Mouse (Mus musculus) lung, adult 18-20 months (tissue): ENCODE results near the gene Banf2.

Experiments
- DNase-seq, 2 experiments: peaks; one replicate each; pipeline ENCODE4 v3.0.0; 2022; ENCODE audit warnings: mixed read lengths in 2 of 2

Banf2 gene

DNA sequence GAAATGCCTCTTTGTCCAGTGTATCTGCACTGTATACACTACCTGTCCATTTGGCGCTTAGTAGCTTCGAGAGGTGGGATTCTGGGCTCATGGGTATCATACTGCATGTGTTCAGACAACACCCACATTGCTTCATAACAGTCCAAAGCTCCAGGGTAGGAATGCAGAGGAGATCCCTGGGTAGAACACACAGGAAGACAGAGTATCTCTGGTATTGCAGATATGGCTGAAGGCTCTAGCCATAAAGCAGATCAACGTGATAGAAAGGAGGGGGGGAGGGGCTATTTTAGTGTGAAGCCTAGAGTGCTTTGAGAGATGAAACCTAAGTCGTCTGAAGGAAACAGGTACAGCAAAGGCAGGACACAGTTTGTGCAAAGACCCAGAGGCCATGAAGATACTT lies 6.4 kb upstream of the Banf2 start:
- no peak for DNase-seq

GRCm38 (mm10) chr2:144030791-144031190 lies 2.1 kb upstream of the Banf2 start:
- no peak for DNase-seq

DNA sequence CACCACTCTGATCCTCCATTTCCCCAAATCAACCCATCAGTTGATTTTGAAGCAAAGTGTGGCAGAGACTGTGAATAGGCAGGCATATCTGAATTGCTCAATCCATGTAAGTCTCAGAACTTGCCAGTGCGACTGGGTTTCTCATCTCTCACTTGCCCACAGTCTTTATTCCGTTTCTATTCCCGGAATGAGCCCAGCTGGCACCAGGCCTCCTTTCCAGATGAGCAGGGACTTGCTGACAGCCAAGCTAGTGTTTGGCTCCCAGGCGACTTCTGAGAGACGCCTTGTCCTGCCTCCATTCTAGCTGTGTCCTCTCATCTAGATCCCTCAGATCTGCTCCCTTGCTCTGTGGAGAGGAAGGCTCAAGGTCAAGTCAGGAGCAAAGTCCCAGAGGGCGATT lies 11.9 kb downstream of the Banf2 start:
- DNase-seq, result peak in 1 of 2 experiments; percentile 6

GRCm38 (mm10) chr2:144045756-144046560 lies 13.1 kb downstream of the Banf2 start:
- DNase-seq, result no peak

DNA sequence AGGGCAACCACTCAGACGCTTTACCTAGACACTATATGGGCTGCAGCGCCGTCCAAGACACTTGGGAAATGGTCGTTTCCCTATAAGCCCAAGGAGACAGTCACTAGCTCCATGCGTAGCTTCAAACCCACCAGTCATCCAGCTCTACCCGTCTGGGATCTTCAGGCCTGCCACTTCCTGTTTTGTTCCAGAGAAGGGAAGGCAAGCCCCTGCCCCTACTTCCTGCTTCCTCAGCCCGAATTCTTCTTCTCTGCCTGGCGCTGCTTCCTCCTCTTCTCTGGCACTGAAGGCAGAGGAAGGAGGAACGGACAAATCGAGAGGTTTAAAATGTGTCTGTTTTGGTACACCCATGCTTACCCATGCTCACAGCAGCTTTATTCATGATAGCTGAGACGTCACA lies 14.1 kb downstream of the Banf2 start:
- DNase-seq, result peak; percentile 7 to 11

- no peak for DNase-seq
Observed at GRCm38 (mm10) chr2:144050146-144050680, 17.4 kb downstream of the Banf2 start.

GRCm38 (mm10) chr2:144050861-144051260 lies 18.0 kb downstream of the Banf2 start:
- no peak for DNase-seq

DNA sequence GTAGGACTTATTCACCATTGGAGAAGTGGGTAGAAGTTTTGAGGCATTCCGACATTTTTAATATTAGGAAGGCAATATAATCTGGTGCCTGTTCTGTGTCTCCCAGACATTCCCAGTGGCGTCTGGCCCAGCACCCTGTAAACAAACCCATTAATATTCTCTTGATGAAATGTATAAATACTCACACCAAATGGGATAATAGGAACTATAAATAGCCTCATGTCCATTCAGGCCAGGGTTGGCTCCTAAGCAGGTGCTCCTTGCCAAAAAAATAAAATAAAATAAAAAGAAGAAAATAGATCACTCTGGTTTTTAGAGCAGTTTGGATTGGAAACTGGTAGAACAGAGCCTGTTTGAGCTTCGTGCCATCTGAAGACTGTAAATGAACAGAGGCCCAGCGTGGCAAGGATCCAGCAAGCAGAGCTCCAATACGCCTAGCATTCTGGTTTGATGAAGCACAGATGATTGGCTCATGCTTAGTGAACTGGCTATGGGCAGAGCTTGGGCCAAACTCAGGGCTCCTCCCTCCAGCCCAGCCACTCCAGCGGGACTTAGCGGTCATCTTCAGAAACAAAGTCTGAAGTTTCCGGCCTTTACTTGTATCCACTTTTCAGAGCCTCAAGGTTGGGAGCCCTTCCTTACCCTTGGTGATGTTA lies 19.7 kb downstream of the Banf2 start:
- DNase-seq, result peak; percentile 14 to 19

DNA sequence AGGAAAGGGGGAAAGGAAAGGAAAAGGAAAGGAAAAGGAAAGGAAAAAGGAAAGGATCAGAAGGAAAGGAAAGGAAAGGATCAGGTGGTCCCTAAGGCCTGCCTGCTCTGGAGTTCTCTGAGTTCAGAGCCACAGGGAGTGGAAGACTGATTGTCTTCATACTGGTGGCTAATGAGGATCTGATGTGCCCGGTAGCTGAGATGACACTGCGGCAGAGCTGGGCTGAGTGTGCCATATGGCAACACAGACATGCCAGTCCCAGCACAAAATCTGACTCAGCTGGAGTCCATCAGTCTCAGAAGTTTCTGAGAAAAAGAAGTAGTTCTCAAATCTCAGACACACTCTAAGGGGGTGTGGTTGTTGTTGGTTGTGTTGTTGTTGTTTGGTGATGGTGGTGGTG lies 24.9 kb downstream of the Banf2 start:
- DNase-seq, result no peak

DNA sequence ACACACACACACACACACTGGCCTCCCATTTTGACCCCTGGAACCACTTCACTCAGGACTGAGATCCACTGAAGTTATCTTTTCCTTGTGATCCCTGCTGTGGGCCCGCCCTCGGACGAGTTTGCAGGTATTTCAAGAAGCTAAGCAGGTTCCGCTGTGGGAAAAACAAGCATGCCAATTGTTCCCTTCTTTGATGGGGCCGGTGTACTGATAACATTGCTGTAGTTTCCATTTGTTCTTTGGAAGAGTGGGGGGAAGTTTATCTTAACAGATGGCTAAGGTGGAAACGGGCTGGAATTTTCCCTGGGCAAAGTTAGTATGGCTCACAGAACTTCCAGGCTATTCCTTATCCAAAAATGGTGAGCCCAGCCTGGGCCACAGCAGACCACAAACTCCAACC lies 28.8 kb downstream of the Banf2 start:
- DNase-seq, result no peak

GRCm38 (mm10) chr2:144065499-144065898 lies 32.6 kb downstream of the Banf2 start:
- no peak for DNase-seq

DNA sequence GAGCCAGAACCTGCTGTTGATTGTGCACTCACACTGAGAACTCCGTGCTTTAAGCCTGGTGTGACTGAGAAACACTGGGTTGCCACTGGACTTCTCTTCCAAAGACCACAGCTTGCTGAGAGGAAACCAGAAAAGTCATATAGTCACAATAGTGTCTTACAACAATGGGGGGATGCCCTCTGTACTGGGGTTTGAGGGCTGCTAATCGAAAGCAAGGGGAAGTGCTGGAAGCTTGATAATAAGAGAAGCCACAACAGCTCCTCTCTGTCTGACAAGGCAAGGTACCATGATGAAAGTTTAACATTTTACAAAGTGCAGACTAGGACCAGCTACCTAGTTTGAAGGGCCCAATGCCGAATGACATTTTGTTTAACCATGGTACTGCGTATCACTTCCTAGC lies 36.8 kb downstream of the Banf2 start:
- DNase-seq, result no peak

GRCm38 (mm10) chr2:144070479-144070878 lies 37.6 kb downstream of the Banf2 start:
- no peak for DNase-seq

GRCm38 (mm10) chr2:144072642-144073041 lies 39.8 kb downstream of the Banf2 start:
- DNase-seq, result no peak

GRCm38 (mm10) chr2:144074059-144074458 lies 41.2 kb downstream of the Banf2 start:
- no peak for DNase-seq

GRCm38 (mm10) chr2:144076625-144077024 lies 43.8 kb downstream of the Banf2 start:
- no peak for DNase-seq

GRCm38 (mm10) chr2:144078897-144079296 lies 46.0 kb downstream of the Banf2 start:
- DNase-seq, result no peak

DNA sequence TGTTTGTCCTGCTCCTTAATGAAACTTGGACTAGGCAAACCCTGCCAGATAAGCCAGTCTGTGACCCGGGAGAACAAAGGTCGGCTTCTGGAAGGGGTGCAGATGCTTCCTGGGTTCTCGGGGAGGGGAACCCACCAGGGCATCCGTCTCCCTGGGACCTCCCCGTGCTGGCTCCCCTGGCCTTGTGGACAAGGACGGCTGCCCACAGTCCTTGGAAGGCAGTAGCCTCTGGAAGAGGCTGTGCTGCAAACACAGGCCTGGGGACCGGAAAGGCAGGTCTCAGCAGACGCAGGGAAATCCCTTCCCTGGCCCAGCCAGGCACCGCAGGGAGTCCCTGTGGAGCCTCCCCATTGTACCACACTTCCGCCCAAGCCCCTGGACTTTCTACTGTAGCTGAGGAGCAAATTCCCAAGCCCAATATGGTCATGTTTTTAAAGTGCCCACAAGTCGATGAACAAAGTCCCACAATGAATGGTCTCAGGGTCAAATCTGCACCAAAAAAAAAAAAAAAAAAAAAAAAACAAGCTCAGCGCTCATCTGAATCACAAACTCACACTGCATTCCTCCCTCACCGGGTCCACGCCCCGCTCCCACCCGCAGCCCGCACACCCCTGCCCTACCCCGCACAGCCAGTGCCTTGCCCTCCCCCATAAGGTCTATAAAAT lies 53.5 kb downstream of the Banf2 start:
- DNase-seq, result peak; percentile 57 to 60

- DNase-seq, result no peak
Observed at GRCm38 (mm10) chr2:144087899-144088584, 55.2 kb downstream of the Banf2 start.

DNA sequence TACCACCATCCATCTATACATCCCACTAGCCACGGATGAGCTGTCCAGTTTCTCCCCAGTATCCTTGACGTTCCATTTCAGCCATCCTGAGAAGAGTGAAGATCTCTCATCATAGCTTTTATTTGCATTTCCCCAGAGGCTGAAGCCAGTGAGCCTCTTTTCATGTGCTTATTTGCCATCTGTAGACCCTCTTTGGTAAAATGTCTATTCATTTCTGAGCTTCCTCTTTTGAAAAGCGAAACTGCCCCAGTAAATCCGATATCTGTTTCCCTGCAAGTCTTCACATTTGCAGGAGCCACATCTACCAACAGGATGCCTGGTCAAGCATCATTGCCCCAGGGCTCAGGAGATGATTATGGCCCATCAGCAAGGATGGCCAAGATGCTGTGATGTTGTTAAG lies 59.9 kb downstream of the Banf2 start:
- no peak for DNase-seq

GRCm38 (mm10) chr2:144094721-144095120 lies 61.9 kb downstream of the Banf2 start:
- no peak for DNase-seq

GRCm38 (mm10) chr2:144101463-144101961 lies 68.7 kb downstream of the Banf2 start:
- DNase-seq, result peak in 1 of 2 experiments; percentile 25

DNA sequence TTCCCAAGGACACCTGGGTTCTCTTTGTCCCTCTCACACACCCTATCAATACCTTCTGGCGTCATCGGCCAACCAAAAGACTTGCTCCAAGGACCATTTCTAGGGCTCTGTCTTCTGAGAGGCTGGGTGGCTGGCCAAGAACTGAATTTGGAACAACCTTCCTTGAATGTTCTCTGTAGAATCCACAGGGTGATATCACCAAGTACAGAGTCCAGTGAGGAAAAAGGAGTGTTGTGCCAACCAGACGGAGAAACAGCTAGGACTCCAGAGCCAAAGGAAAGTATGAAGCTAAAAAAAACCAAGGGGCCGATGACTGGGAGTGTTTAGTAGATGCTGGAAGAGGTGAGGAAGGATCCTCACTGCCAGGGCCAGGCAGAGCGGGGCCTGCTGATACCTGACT lies 74.5 kb downstream of the Banf2 start:
- DNase-seq, result no peak
